Comparison of ENCODE assay signal across 8 mouse cellular contexts in genomic region chr7:92520820-92521219, GRCm38 (mm10). TPM values are rescaled to one million over a fixed set of nuclear protein-coding genes. Genes with fewer than 3 reads are reported as not detected.
DNase-seq lines count a peak whose midpoint lies in the region; ATAC-seq and TF ChIP-seq lines count a peak whose summit lies in the region.

No protein-coding gene starts in this region.

- ATAC-seq in kidney, embryonic 16.5 days (ENCODE audit: low FRiP score, low TSS enrichment) = no peak
- no peak for ATAC-seq in heart, postnatal 0 days (ENCODE audit: insufficient read depth, low read depth)
- ATAC-seq in inflammation-experienced regulatory T-cells, adult 6 months = no peak

- TF ChIP-seq CTCF in kidney, adult 2 months (conservative IDR thresholded peaks at IDR 0.05; ENCODE audit: insufficient read depth, insufficient read length, low read depth, low read length) = 0 out of 2 replicates have a peak, but pooled peaks have one; percentile 16
- TF ChIP-seq CTCF in MEL (IDR thresholded peaks at IDR 0.05 in 2 of 3, conservative IDR thresholded peaks at IDR 0.05 in 1 of 3; ENCODE audit: control insufficient read depth in 1 of 3, insufficient read depth in 1 of 3, low read depth in 2 of 3, low read length in 3 of 3, poor library complexity in 1 of 3, severe bottlenecking in 1 of 3) = peak in 2 of 3 experiments; percentile 14 to 20; a peak in 1 of 6 replicates
- peak; percentile 58 for TF ChIP-seq CTCF in cerebellum, adult 2 months (IDR thresholded peaks at IDR 0.05; ENCODE audit: borderline replicate concordance, insufficient read depth, low read depth, low read length)
- TF ChIP-seq CTCF in heart, postnatal 0 days (IDR thresholded peaks at IDR 0.05; ENCODE audit: low read depth) = peak; percentile 34

- whole genome bisulfite sequencing in kidney, adult 2 months = 46% methylated on average over 4 of the region's 4 CpGs
- 43% methylated on average over 4 of the region's 4 CpGs for WGBS in kidney, embryonic 16.5 days
- WGBS in cerebellum, adult 2 months = 21% methylated on average over 4 of the region's 4 CpGs
- WGBS in heart, postnatal 0 days = 48% methylated on average over 4 of the region's 4 CpGs

- no peaks in the 10 kb centered on the region for H3K79me2 ChIP-seq in MEL (ENCODE audit: control insufficient read depth, insufficient read depth, low read length, poor library complexity)

- H3K4me3 ChIP-seq in kidney, adult 2 months (ENCODE audit: insufficient read depth, low read depth, low read length) = no peak overlapping the region
- no peak overlapping the region for H3K4me3 ChIP-seq in kidney, embryonic 16.5 days (ENCODE audit: low read length)
- H3K4me3 ChIP-seq in MEL (ENCODE audit: control insufficient read depth in 1 of 2, insufficient read depth in 1 of 2, low read depth in 2 of 2, low read length in 2 of 2) = no peak overlapping the region
- H3K4me3 ChIP-seq in cerebellum, adult 2 months (replicated peaks; ENCODE audit: insufficient read depth, low read depth, low read length) = no peak overlapping the region
- no peak overlapping the region for H3K4me3 ChIP-seq in heart, postnatal 0 days (ENCODE audit: low read depth, low read length)

- no peak overlapping the region for H3K4me2 ChIP-seq in kidney, embryonic 16.5 days (replicated peaks; ENCODE audit: low read depth, low read length)
- H3K4me2 ChIP-seq in heart, postnatal 0 days (ENCODE audit: low read depth, low read length) = no peak overlapping the region

- no peaks in the 10 kb centered on the region for H3K9me3 ChIP-seq in kidney, embryonic 16.5 days (ENCODE audit: low read length)
- no peaks in the 10 kb centered on the region for H3K9me3 ChIP-seq in MEL (replicated peaks; ENCODE audit: insufficient read depth, low read length)
- no peaks in the 10 kb centered on the region for H3K9me3 ChIP-seq in heart, postnatal 0 days (replicated peaks; ENCODE audit: control insufficient read depth, low read length)

- H3K36me3 ChIP-seq in kidney, adult 2 months (ENCODE audit: control insufficient read depth, insufficient read depth, low read length) = no peaks in the 10 kb centered on the region
- H3K36me3 ChIP-seq in kidney, embryonic 16.5 days (ENCODE audit: insufficient read depth, low read length) = no peaks in the 10 kb centered on the region
- H3K36me3 ChIP-seq in MEL (ENCODE audit: control insufficient read depth in 1 of 2, insufficient read depth in 2 of 2, low read length in 2 of 2) = no peaks in the 10 kb centered on the region
- H3K36me3 ChIP-seq in heart, postnatal 0 days (replicated peaks; ENCODE audit: control insufficient read depth, insufficient read depth, low read length) = no peaks in the 10 kb centered on the region
- no peaks in the 10 kb centered on the region for H3K36me3 ChIP-seq in splenic B cell, adult 2 months (ENCODE audit: control insufficient read depth, insufficient read depth, low read length, poor library complexity, severe bottlenecking)

- H3K27ac ChIP-seq in kidney, adult 2 months (ENCODE audit: insufficient read depth, low read depth, low read length) = no peak overlapping the region
- no peak overlapping the region for H3K27ac ChIP-seq in kidney, embryonic 16.5 days (ENCODE audit: low read length)
- no peak overlapping the region for H3K27ac ChIP-seq in MEL (ENCODE audit: control insufficient read depth, low read depth, low read length)
- H3K27ac ChIP-seq in cerebellum, adult 2 months (ENCODE audit: insufficient read depth, low read length) = no peak overlapping the region
- no peak overlapping the region for H3K27ac ChIP-seq in heart, postnatal 0 days (ENCODE audit: low read depth)

- no peak for TF ChIP-seq RAD21 in MEL (IDR thresholded peaks at IDR 0.05; ENCODE audit: low read depth, low read length)

- H3K4me1 ChIP-seq in kidney, adult 2 months (ENCODE audit: control insufficient read depth, insufficient read depth, low read length) = no peaks in the 10 kb centered on the region
- H3K4me1 ChIP-seq in kidney, embryonic 16.5 days (ENCODE audit: insufficient read depth, low read length) = no peaks in the 10 kb centered on the region
- no peaks in the 10 kb centered on the region for H3K4me1 ChIP-seq in MEL (ENCODE audit: control insufficient read depth in 1 of 2, insufficient read depth in 2 of 2, low read length in 2 of 2)
- H3K4me1 ChIP-seq in cerebellum, adult 2 months (ENCODE audit: control insufficient read depth, insufficient read depth, low read length) = no peaks in the 10 kb centered on the region
- no peaks in the 10 kb centered on the region for H3K4me1 ChIP-seq in heart, postnatal 0 days (ENCODE audit: control insufficient read depth, insufficient read depth)

- no peak for TF ChIP-seq EP300 in MEL (IDR thresholded peaks at IDR 0.05; ENCODE audit: low read depth in 1 of 2, low read length in 2 of 2)
- no peak for TF ChIP-seq EP300 in heart, postnatal 0 days (IDR thresholded peaks at IDR 0.05; ENCODE audit: low read depth)

- H3K9ac ChIP-seq in kidney, embryonic 16.5 days (replicated peaks; ENCODE audit: low read length) = no peak overlapping the region
- H3K9ac ChIP-seq in MEL (ENCODE audit: control insufficient read depth, low read depth, low read length, poor library complexity, severe bottlenecking) = no peak overlapping the region
- no peak overlapping the region for H3K9ac ChIP-seq in heart, postnatal 0 days (replicated peaks; ENCODE audit: low read depth, low read length)

- TF ChIP-seq POLR2A in kidney, adult 2 months (IDR thresholded peaks at IDR 0.05; ENCODE audit: low read depth, low read length) = no peak
- TF ChIP-seq POLR2A in MEL (IDR thresholded peaks at IDR 0.05; ENCODE audit: control insufficient read depth in 1 of 2, insufficient read depth in 1 of 2, low read depth in 1 of 2, low read length in 2 of 2, poor library complexity in 1 of 2) = no peak
- no peak for TF ChIP-seq POLR2A in cerebellum, adult 2 months (IDR thresholded peaks at IDR 0.05; ENCODE audit: borderline replicate concordance, insufficient read depth, low read length)

- peak; percentile 6 for DNase-seq in kidney, adult 2 months
- DNase-seq in 3T3-L1 (ENCODE audit: low read depth, low spot score) (peak; percentile 29), MEL (ENCODE audit: low read depth, low spot score) (peak; percentile 3)
- peak; percentile 55 to 56 for DNase-seq in cerebellum, adult 2 months
- peak; percentile 13 for DNase-seq in heart, postnatal 0 days (ENCODE audit: low spot score)
- DNase-seq in splenic B cell, adult 2 months (ENCODE audit: low read depth, low spot score) = peak; percentile 15

- no peaks in the 10 kb centered on the region for H3K27me3 ChIP-seq in kidney, adult 2 months (replicated peaks; ENCODE audit: control insufficient read depth, insufficient read depth, low read length)
- no peaks in the 10 kb centered on the region for H3K27me3 ChIP-seq in kidney, embryonic 16.5 days (ENCODE audit: insufficient read depth, low read length)
- H3K27me3 ChIP-seq in MEL (ENCODE audit: control insufficient read depth in 1 of 2, insufficient read depth in 2 of 2, low read length in 2 of 2) = no peaks in the 10 kb centered on the region
- H3K27me3 ChIP-seq in cerebellum, adult 2 months (ENCODE audit: control insufficient read depth, insufficient read depth, low read length) = no peaks in the 10 kb centered on the region
- no peaks in the 10 kb centered on the region for H3K27me3 ChIP-seq in heart, postnatal 0 days (ENCODE audit: control insufficient read depth, insufficient read depth, low read length)
- no peaks in the 10 kb centered on the region for H3K27me3 ChIP-seq in splenic B cell, adult 2 months (ENCODE audit: control insufficient read depth, insufficient read depth, low read length, poor library complexity, severe bottlenecking)

TF ChIP-seq in MEL, 35 proteins besides CTCF, POLR2A, EP300 and RAD21:
- TF ChIP-seq UBTF (IDR thresholded peaks at IDR 0.05; ENCODE audit: borderline replicate concordance, insufficient read depth, low read depth, low read length) (no peak), NELFE (IDR thresholded peaks at IDR 0.05; ENCODE audit: low read depth, low read length) (no peak), MYB (IDR thresholded peaks at IDR 0.05; ENCODE audit: low read depth, low read length) (no peak), SMC3 (IDR thresholded peaks at IDR 0.05; ENCODE audit: low read depth, low read length) (no peak), ZC3H11A (IDR thresholded peaks at IDR 0.05; ENCODE audit: low read depth, low read length) (no peak), ZMIZ1 (IDR thresholded peaks at IDR 0.05; ENCODE audit: low read depth, low read length) (no peak), POLR2AphosphoS5 (IDR thresholded peaks at IDR 0.05; ENCODE audit: borderline replicate concordance, low read depth, low read length) (no peak), KAT2A (conservative IDR thresholded peaks at IDR 0.05; ENCODE audit: low read depth, low read length) (no peak), MEF2A (IDR thresholded peaks at IDR 0.05; ENCODE audit: extremely low read depth, insufficient replicate concordance, low read depth, low read length, poor library complexity, severe bottlenecking) (no peak), GABPA (IDR thresholded peaks at IDR 0.05; ENCODE audit: low read depth, low read length) (no peak), BHLHE40 (IDR thresholded peaks at IDR 0.05; ENCODE audit: borderline replicate concordance, low read depth, low read length) (no peak), ZKSCAN1 (IDR thresholded peaks at IDR 0.05; ENCODE audit: low read depth, low read length) (no peak), MYC (IDR thresholded peaks at IDR 0.05; ENCODE audit: low read depth, low read length) (no peak), MAFK (IDR thresholded peaks at IDR 0.05; ENCODE audit: borderline replicate concordance, low read depth, low read length) (no peak)

RNA-seq across cellular contexts. Expression of gene Ccdc90b, which starts 40.1 kb away (rescaled TPM):
- 8.3 and 11.8 TPM in 2 replicates for polyA plus RNA-seq in kidney, adult 2 months (2012; rRNA removed)
- 50.3 and 52.7 TPM in 2 replicates for polyA plus RNA-seq in kidney, embryonic 16.5 days (2015; fragmentation: Nextera tagmentation; extraction: Ambion mirVana)
- total RNA-seq in MEL (2012; rRNA removed) = not detected in 2 replicates
- polyA plus RNA-seq in MEL (2012; ENCODE audit: insufficient read depth in 1 of 2, insufficient read length in 2 of 2, low read depth in 1 of 2, low replicate concordance in 2 of 2, missing spikeins in 1 of 2) = not detected
- 21.0 and 22.0 TPM in 2 replicates for polyA plus RNA-seq in cerebellum, adult 2 months (2012; rRNA removed)
- 13.8 and 36.2 TPM in 2 replicates for total RNA-seq in heart, postnatal 0 days (2014; rRNA removed; ENCODE audit: low replicate concordance)
- 62.0 and 63.9 TPM in 2 replicates for polyA plus RNA-seq in heart, postnatal 0 days (2015; fragmentation: Nextera tagmentation; extraction: Ambion mirVana)
- 10 to 100 TPM in 2 of 3 experiments, 1 to 10 TPM in 1; 8.3 to 14.3 (median 14.1) TPM for polyA plus RNA-seq in inflammation-experienced regulatory T-cells, adult 6 months (2017; shearing (Covaris generic))

Comparison
In these comparisons a context has a peak if more than half of its experiments do, and no peak if none do; other contexts are left out.
1. DNase-seq: peak in every context shown above with its lines; median percentile 56 in cerebellum, adult 2 months; 29 in 3T3-L1; 15 in splenic B cell, adult 2 months; 13 in heart, postnatal 0 days; 6 in kidney, adult 2 months; 3 in MEL.